Mouse (Mus musculus): ENCODE results near the gene Zfp454. TPM values are rescaled to one million over a fixed set of nuclear protein-coding genes. Genes with fewer than 3 reads are reported as not detected.
A peak's percentile ranks its signal among the peaks of the same experiment; 100 is the strongest.

Gene Zfp454
- 1 to 10 TPM; 7.0 to 7.1 TPM for total RNA-seq (2021)
- long read RNA-seq, partial matches to known transcripts, result 0 of 11 reads
- long read RNA-seq, other reads (novel, unspliced or antisense), result 8 of 11 reads

DNA sequence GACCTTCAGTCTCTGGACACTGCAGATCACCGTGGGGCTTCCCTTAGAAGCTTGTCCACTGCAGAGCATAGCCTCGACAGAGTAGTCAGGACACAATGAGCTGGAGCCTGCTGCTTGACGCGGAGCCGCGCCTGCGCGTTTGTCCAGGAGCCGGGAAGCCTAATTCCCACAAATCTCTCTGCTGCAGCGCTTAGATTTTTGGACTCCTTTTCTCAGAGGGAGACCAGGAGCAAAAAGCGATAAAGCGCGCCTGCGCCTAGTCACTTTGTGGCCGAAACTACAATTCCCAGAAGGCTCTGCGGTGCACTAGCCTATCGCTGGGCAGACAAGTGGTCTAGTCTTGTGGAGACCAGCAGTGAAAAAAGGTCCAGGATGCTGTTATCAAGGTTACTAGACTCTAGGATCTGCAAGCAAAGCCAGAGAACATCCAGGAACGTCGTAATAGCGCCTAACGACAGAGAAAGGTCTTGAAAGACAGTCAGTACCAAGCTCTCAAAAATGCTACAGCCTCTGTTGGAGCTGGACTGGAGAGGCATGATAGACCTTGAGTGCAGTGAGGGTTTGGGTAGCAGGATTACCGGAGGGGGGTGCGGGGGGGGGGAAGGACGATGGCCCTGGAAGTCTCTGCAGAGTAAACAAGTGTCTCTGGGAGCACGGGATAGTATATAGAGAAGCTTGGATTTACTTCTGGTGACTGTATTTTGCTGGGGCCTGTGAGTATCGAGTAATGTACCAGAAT lies at the start of gene Zfp454:
TSS of gene Zfp454 (minus strand) at position 262 of the 739 bp plus-strand sequence.
- DNase-seq (ENCODE audit: low spot score in 2 of 2), result peak; percentile 88 to 92

DNA sequence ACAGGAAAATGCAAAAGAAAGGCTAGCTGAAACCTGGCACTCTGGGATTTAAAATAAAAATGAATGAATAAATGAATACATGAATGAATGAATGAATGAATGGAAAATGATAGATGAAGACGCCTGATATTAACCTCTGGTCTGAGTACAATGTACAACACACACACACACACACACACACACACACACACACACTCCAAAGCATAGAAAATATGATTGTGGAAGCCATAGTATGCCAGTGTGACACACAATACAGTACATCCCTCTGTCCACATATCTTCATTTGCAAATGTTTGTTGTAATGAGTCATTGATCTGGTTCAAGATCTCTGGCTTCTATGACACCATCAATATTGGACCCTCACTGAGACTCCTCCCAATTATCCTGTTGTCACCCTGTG lies 44.6 kb upstream of the Zfp454 start:
- no peak for DNase-seq (ENCODE audit: low spot score in 2 of 2)

DNA sequence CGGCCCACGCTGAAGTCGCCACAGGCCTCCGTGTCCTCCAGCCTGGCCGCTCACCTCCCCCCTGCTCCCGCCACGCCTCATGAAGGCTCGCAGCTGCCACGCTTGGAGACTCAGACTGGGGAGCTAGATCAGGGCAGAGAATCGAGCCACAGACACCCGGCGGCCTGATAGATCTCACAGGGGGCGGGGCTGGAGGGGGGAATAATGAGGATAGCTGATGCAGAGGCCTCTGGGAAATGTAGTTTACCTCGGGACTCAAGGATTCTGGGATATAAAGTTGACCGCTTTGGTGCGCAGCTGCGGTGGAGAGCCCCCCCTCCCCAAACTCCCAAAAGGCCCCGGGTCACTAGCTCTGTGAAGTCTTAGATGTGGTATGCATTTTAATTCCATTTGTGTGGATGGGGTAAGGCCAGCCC lies 44.0 kb upstream of the Zfp454 start, which contains the start of gene Zfp354b:
TSS of gene Zfp354b (minus strand) at position 183 of the 416 bp plus-strand sequence.
- DNase-seq (ENCODE audit: low spot score in 2 of 2), result peak; percentile 79 to 85

DNA sequence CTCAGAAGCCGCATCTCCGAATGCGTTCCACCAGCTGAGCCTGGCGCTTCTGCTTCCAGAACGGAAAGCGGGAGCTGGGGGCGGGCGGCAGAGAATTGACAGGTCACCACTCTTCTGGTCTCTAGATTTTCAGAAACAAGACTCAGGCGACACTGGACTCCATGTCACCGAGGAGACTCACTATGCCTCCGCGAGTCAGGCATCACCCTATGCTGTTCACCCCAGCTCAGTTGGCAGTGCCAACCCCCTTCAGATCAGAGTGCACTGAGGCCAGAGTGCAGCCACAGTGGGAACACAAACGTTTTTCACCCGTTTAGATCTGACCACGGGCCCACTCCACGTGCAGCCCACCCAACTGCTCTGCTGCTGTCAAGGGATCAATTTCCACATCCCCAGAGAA lies 43.6 kb upstream of the Zfp454 start:
- DNase-seq (ENCODE audit: low spot score in 2 of 2), result no peak

DNA sequence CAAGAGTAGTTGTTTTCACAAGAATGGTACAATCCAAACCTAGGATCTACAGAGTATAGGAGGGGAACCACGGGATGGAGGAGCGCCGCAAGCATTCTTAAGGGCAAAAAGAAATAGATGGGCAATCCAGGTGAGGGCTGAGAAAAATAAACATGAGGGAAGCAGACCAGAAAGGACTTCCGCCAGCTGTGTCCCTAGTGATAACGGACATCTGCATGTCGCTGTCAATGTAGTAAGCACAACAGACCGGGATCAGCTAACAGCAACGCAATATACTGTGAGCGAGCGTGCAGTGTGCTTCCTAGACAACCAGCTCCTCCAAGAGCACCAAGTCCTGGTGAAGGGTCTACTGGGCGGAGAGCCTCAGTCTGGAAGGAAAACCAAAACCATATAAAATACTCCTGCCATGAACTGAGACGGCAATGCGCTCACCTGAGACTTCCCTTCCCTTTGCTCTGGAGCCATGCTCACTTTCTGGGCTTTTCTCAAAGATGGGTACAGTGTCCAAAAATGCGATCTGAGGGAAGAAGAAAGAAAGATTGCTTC lies 43.1 kb upstream of the Zfp454 start:
- DNase-seq (ENCODE audit: low spot score in 2 of 2), result peak; percentile 14 to 17

DNA sequence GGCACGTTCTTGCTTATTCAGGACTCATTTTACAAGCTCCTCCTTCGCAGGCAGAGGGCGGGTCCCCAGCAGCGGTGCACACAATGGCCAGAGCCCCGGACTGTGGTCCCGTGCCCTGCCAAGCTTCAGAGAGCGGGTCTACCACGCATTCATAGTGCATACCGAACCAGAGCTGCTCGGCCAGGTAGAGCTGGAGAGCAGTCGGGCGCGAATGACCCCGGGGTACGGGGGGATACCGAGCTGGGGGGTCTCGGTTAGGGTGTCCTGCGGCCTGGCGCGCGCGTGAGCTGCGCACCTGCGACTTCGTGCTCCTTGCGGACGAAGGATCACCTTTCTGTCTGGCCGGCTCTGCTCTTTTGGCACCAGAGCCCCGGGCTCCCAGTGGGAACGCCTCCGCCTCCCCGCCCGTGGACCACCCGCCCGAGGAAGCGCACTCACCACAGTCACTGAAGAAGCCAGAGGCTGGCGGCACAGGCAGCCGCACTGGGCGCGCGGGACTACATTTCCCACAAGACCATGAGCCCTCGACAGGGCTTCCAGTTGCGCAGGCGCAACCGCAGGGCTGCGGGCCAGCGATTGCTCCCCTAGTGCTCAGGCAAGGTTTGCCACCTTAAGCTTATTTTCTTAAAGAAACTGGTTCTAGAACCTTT lies 28.3 kb upstream of the Zfp454 start, which contains the start of gene Zfp2:
TSS of gene Zfp2 (minus strand) at position 495 of the 650 bp plus-strand sequence.
- DNase-seq (ENCODE audit: low spot score in 2 of 2), result peak; percentile 90 to 95

DNA sequence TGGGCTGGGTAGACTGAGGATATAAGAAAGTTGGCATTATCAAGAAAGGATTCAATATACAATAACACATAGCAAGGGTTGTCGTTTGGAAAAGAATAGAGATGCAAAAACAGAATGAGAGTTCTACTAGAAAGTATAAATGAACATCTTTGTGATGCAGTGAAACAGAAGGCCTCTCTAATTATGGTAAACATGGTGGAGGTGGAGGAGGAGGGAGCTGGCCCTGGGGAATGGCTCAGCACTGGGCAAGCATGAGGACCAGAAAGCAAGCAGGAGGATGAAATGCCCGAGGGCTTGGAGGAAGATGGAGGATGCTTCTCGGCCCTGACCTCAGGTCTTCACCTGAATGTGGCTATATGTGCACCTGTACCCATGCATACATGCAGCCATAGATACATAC lies 27.0 kb upstream of the Zfp454 start:
- no peak for DNase-seq (ENCODE audit: low spot score in 2 of 2)

DNA sequence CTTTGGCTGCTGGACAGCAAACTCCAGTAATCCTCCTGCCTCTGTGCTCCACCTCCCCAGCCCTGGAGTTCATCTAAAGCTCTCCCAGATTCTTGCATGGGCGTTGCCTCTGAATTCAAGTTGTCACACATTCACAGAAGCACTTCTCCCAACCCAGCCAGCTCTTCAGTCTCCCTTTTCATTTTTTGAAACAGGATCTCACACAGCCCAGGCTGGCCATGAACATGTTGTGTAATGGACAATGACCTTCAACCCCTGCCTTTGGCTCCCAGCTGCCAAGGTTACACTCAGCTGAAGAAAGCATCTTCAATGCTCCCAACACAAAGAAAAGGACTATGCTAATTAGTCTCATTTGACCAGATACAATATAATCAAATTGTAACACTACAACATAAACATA lies 25.9 kb upstream of the Zfp454 start:
- DNase-seq (ENCODE audit: low spot score in 2 of 2), result no peak

DNA sequence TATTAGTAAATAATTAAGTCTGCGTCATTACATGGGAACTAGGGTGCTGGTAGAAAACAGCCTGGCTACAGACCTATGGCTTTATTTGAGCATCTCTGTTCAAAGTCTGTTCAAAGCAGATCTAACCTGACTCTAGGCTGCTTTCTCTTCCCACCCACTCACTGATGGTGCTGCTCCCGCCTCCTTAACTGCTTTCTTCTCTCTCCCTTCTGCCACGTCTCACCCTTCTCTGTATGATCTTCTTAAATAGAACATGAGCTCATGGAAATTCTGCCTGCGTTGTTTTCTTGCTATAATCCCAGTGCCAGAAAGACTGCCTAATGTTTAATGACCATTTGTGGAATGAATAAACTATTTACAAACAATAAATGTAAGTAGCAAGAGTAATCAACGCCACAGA lies 20.7 kb upstream of the Zfp454 start:
- DNase-seq (ENCODE audit: low spot score in 2 of 2), result no peak

DNA sequence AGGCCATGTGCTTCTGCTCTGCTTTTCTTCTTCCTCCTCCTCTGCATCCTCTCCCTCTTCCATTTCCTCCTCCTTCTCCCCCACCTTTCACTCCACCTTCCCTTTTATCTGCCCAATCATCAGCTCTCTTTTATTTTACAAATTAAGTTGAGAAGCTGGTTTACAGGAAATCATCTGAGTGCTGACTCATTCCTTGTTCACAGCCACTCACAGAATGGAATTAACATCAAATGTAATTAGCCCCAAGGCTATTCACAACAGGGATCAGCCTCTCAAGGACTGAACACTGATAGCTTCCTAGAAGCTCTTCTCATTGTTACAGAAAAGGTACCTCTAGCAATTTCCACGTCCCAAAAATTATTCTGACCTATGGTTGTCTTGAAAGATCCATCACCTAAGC lies 9.9 kb upstream of the Zfp454 start:
- no peak for DNase-seq (ENCODE audit: low spot score in 2 of 2)

DNA sequence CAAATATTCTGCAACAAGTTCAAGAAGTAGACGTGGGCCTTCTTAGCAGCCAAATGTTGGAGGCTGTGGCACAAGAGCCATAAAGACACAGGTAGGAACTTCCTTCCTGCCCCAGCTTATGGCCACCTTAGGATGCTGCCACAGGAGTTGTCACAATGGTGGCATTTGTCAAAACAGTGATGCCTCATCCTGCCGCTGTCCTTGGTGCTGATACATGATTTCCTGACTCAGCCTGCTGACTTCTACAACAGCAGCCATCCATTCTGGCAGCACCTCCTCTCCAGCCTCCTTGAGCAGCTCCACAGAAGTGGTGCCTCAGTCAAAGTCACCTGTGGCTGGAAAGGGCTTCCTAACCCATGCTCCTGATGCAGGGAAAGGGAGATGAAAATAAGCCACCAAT lies 5.0 kb upstream of the Zfp454 start:
- DNase-seq (ENCODE audit: low spot score in 2 of 2), result no peak

DNA sequence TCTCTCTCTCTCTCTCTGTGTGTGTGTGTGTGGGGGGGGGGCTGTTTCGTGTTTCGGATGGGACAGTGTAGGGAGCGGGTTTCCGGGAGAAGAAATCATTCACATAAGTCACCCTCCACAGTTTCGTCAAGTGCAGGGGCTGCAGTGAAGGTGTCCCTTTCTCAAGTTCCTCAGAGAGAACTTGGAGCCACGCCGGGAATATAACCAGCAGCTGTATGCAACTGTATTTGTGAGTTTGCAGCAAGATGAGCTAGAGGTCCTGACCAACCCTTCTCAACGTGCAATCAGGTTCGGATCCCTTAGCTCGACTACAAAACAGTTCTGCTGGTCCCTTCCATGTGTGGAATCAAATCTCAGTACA lies 538 bp downstream of the Zfp454 start:
- DNase-seq (ENCODE audit: low spot score in 2 of 2), result no peak

DNA sequence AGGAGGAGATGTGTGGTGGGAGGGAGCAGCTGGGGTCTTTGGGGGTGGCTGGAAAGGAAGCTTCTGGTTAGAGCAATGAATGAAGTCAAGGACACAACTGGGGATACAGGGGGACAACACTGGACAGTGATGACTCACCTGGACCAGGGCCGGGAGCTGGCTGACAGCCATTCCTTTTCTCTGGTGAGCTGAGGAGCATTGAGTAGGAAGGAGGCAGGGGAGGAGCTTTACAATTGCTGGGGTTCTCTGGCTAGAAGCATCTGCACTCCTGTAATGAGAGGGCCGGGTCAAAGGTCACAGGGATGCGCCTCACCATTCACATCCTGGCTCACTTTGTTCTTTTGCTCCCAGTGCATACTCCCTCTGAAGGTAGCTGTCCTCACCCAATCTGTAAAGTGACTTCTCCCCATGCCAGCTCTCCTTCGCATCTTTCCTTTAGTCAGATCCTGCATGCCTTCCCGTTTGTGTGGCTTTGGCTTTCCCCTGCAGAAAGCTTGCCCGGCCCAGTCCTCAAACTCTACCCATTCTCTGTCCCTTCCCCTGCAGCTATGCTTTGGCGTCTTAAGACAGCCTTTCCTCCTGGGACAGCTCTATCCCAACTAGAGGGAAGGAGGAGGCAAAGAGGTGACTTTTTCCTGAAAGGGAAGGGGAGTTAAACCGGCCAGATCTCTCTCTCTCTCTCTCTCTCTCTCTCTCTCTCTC lies 1.1 kb downstream of the Zfp454 start:
- DNase-seq (ENCODE audit: low spot score in 2 of 2), result peak in 1 of 2 experiments; percentile 15

DNA sequence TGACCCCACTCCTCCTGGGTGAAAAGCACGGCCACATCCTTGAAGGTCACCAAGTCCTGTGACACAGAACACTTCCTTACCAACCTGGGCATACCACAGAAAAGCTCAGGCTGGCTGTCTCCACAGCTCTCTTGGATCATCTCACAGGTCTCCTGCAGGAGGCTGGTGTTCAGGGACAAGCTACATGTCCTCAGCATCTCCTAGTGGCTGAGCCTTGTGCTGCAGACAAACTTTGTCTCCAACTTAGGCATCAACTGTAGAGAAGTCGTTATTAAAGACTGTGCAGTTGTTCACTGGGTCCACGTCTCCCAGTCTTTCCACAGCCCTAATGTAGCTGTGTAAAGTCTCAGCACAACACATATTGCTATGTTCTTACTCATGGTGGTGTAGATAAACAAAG lies 3.7 kb downstream of the Zfp454 start:
- DNase-seq (ENCODE audit: low spot score in 2 of 2), result no peak

DNA sequence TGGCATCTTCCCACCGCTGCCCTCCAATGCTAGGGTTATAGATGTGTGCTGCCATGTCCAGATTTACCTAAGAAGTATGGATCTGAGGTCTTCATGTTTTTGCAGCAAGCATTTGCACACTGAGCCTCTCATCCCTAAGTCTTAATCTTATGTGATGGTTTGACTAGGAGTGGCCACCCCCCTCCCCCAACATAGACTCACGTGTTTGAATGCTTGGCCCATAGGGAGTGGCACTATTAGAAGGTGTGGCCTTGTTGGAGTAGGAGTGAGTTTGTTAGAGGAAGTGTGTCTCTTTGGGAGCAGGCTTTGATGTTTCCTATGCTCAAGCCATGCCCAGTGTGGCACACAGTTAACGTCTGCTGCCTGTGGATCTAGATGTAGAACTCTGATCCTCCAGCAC lies 8.8 kb downstream of the Zfp454 start:
- no peak for DNase-seq (ENCODE audit: low spot score in 2 of 2)

DNA sequence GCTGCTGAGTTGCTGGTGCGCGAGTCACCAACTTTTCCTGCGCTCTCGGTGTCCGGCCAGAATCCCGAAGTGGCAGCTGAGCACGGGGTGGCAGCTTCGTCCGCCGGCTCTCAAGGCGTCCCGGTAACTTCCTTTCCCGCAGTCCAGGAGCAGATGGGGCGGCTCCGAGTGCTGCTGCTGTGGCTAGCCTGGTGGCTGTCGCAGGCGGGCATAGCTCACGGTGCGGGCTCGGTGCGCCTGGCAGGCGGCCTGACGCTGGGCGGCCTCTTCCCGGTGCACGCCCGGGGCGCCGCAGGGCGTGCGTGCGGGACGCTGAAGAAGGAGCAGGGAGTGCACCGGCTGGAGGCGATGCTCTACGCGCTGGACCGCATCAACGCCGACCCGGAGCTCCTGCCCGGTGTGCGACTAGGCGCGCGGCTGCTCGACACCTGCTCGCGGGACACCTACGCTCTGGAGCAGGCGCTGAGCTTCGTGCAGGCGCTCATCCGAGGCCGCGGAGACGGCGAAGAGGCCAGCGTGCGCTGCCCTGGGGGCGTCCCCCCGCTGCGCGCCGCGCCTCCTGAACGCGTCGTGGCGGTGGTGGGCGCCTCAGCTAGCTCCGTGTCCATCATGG lies 36.4 kb downstream of the Zfp454 start:
- DNase-seq (ENCODE audit: low spot score in 2 of 2), result no peak

DNA sequence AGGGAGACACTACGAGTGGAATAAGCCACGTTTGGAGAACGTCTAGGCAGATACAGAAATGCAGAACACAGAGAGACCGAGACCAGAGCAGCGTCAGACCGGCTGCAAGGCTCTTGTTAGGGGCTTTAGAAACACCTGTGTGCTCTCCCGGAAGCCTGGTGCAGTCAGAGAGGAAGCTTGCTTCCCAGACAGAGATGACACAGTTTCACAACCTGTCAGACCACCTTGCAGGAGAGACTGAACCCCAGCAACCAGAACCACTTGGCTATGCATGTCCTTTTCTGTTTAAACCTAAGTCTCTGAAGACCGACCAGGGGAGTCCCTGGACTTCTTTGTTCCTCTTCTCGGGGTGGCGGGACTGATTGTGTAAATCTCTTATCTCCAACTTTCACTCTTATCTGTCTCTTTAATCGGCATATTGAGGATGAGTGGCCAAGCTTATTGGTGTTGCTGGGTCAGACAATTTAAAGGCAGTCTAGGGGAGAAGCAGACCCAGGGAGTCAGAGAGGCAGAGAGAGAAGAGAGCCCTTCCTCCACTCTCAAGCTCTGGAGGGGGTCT lies 37.2 kb downstream of the Zfp454 start, which contains the start of gene Grm6:
TSS of gene Grm6 (plus strand) at position 509 of the 559 bp plus-strand sequence.
- no peak for DNase-seq (ENCODE audit: low spot score in 2 of 2)

DNA sequence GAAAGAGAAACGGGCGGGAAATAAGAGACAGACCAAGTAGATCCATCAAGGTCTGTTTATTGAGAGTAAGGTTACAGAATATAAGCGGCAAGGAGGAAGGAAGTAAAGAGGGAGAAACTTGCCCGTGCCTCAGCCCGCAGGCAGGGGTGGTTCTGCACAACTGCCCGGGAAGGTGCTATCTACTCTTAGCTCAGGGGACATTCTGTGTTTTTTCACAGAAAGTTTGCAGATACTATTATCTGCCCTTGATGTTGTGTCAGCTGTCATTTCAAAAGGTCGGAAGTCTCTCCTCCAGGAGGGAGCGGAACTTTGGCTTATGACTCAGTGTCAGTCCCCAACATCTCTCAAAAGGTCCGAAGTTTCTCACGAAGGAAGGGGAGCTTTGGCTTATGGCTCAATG lies 38.1 kb downstream of the Zfp454 start:
- no peak for DNase-seq (ENCODE audit: low spot score in 2 of 2)

DNA sequence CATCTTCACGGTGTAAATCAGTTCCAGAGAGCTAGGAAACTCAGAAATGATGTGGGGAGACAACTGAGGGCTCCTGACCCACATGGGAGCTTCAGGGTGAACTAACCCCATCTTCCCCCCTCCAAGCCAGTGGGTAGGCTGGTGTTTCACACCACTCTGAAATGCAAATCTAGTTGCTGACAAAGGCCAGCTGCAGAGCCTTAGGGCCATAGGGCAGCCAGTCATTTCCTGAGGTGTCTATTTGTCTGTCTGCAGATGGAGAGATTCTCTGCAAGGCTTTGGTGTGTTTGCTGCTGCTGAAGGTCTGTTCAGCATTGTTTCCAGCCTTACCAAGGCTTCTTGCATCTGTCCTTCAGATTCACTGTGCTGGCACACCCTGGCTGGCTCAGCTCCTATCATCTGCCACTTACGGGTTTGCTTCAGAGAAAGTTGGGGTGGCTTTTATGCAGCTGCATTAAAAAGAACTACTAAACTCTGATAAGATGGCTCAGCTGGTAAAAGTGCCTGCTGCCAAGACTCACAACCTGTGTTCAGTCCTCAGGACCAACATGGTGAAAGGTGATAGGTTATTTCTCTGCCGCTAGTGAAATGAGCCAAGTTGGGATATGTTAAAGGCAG lies 38.8 kb downstream of the Zfp454 start:
- DNase-seq (ENCODE audit: low spot score in 2 of 2), result no peak

DNA sequence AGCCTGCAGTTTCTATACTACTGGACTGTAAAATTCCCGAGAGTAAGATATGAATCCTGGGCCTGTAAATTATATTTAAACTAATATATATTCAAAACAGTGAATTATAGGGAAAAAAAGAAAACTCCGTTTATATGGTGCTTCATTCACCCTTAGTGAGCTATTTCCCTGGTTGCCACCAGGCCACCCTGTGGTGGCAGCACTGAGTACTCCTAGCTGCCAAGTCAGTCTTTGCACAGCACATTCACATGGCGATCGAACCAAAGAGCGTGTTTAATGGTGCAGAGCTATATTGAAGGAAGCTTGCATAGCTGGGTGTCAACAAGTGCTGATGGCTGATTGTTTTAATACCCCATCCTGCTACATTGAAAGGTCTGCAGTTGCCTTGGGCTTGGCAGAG lies 40.4 kb downstream of the Zfp454 start:
- peak in 1 of 2 experiments; percentile 33 for DNase-seq (ENCODE audit: low spot score in 2 of 2)

All from layer of hippocampus, postnatal 10 days (tissue).